Mouse (Mus musculus) urinary bladder, postnatal 25 days (tissue): ENCODE results near the gene Adgrl3.

ENCODE experiments used
- DNase-seq: peaks from one replicate; pipeline ENCODE4 v3.0.0; 2022; ENCODE audit warnings: low spot score

Gene Adgrl3

GRCm38 (mm10) chr5:81076377-81076776 is 56.4 kb downstream of the Adgrl3 start:
- DNase-seq, result no peak

GRCm38 (mm10) chr5:81077031-81077430 is 57.1 kb downstream of the Adgrl3 start:
- DNase-seq, result no peak

GRCm38 (mm10) chr5:81077990-81078389 is 58.1 kb downstream of the Adgrl3 start:
- no peak for DNase-seq

GRCm38 (mm10) chr5:81083698-81084360 is 63.9 kb downstream of the Adgrl3 start:
- DNase-seq, result no peak

GRCm38 (mm10) chr5:81085152-81085551 is 65.2 kb downstream of the Adgrl3 start:
- no peak for DNase-seq

- DNase-seq, result no peak
Measured at GRCm38 (mm10) chr5:81088667-81089066, 68.7 kb downstream of the Adgrl3 start.

GRCm38 (mm10) chr5:81094618-81095017 is 74.7 kb downstream of the Adgrl3 start:
- DNase-seq, result no peak

GRCm38 (mm10) chr5:81097131-81097530 is 77.2 kb downstream of the Adgrl3 start:
- no peak for DNase-seq

- DNase-seq, result no peak
Measured at GRCm38 (mm10) chr5:81107431-81107830, 87.5 kb downstream of the Adgrl3 start.

GRCm38 (mm10) chr5:81124483-81124882 is 104.5 kb downstream of the Adgrl3 start:
- DNase-seq, result no peak

- no peak for DNase-seq
Measured at GRCm38 (mm10) chr5:81127639-81128038, 107.7 kb downstream of the Adgrl3 start.

GRCm38 (mm10) chr5:81136394-81136793 is 116.5 kb downstream of the Adgrl3 start:
- no peak for DNase-seq

- no peak for DNase-seq
Measured at GRCm38 (mm10) chr5:81155791-81156190, 135.9 kb downstream of the Adgrl3 start.

GRCm38 (mm10) chr5:81156281-81156680 is 136.3 kb downstream of the Adgrl3 start:
- DNase-seq, result no peak

GRCm38 (mm10) chr5:81156796-81157195 is 136.9 kb downstream of the Adgrl3 start:
- DNase-seq, result no peak

- no peak for DNase-seq
Measured at GRCm38 (mm10) chr5:81159013-81159412, 139.1 kb downstream of the Adgrl3 start.

- DNase-seq, result no peak
Measured at GRCm38 (mm10) chr5:81160431-81160830, 140.5 kb downstream of the Adgrl3 start.

- DNase-seq, result no peak
Measured at GRCm38 (mm10) chr5:81188871-81189485, 169.0 kb downstream of the Adgrl3 start.

- no peak for DNase-seq
Measured at GRCm38 (mm10) chr5:81200354-81200753, 180.4 kb downstream of the Adgrl3 start.

GRCm38 (mm10) chr5:81201885-81202284 is 181.9 kb downstream of the Adgrl3 start:
- DNase-seq, result no peak

GRCm38 (mm10) chr5:81218500-81219057 is 198.6 kb downstream of the Adgrl3 start:
- no peak for DNase-seq

- DNase-seq, result no peak
Measured at GRCm38 (mm10) chr5:81224465-81224864, 204.5 kb downstream of the Adgrl3 start.

GRCm38 (mm10) chr5:81225486-81225885 is 205.5 kb downstream of the Adgrl3 start:
- DNase-seq, result no peak

- DNase-seq, result no peak
Measured at GRCm38 (mm10) chr5:81227256-81227655, 207.3 kb downstream of the Adgrl3 start.
